Mouse (Mus musculus): ENCODE data around the gene Fam241a. TPM values are rescaled to one million over a fixed set of nuclear protein-coding genes. Genes with fewer than 3 reads are reported as not detected.

The Fam241a gene
- polyA plus RNA-seq, 1 experiment = 7.5 TPM

- no peak for DNase-seq (ENCODE audit: low read depth)
Observed at GRCm38 (mm10) chr3:127875509-127875908, 20.6 kb downstream of the Fam241a start.

- no peak for DNase-seq (ENCODE audit: low read depth)
Observed at GRCm38 (mm10) chr3:127875059-127875458, 21.1 kb downstream of the Fam241a start.

- DNase-seq (ENCODE audit: low read depth) = no peak
Observed at GRCm38 (mm10) chr3:127874254-127874883, 21.8 kb downstream of the Fam241a start.

- no peak for DNase-seq (ENCODE audit: low read depth)
Observed at GRCm38 (mm10) chr3:127871575-127871974, 24.5 kb downstream of the Fam241a start.

- no peak for DNase-seq (ENCODE audit: low read depth)
Observed at GRCm38 (mm10) chr3:127868880-127869279, 27.2 kb downstream of the Fam241a start.

GRCm38 (mm10) chr3:127868046-127868758 is 27.9 kb downstream of the Fam241a start:
- no peak for DNase-seq (ENCODE audit: low read depth)

- no peak for DNase-seq (ENCODE audit: low read depth)
Observed at GRCm38 (mm10) chr3:127864242-127864641, 31.9 kb downstream of the Fam241a start.

GRCm38 (mm10) chr3:127863571-127863970 is 32.6 kb downstream of the Fam241a start:
- no peak for DNase-seq (ENCODE audit: low read depth)

- DNase-seq (ENCODE audit: low read depth) = no peak
Observed at GRCm38 (mm10) chr3:127862479-127862878, 33.6 kb downstream of the Fam241a start.

- DNase-seq (ENCODE audit: low read depth) = no peak
Observed at GRCm38 (mm10) chr3:127861340-127861739, 34.8 kb downstream of the Fam241a start.

GRCm38 (mm10) chr3:127853431-127854206 is 42.5 kb downstream of the Fam241a start:
- no peak for DNase-seq (ENCODE audit: low read depth)

GRCm38 (mm10) chr3:127852722-127853121 is 43.4 kb downstream of the Fam241a start:
- no peak for DNase-seq (ENCODE audit: low read depth)

- no peak for DNase-seq (ENCODE audit: low read depth)
Observed at GRCm38 (mm10) chr3:127850776-127851646, 45.1 kb downstream of the Fam241a start.

GRCm38 (mm10) chr3:127849922-127850321 is 46.2 kb downstream of the Fam241a start:
- DNase-seq (ENCODE audit: low read depth) = no peak

- DNase-seq (ENCODE audit: low read depth) = no peak
Observed at GRCm38 (mm10) chr3:127848088-127848808, 47.9 kb downstream of the Fam241a start.

GRCm38 (mm10) chr3:127843941-127844327 is 52.2 kb downstream of the Fam241a start:
- DNase-seq (ENCODE audit: low read depth) = no peak

GRCm38 (mm10) chr3:127843324-127843940 is 52.7 kb downstream of the Fam241a start:
- no peak for DNase-seq (ENCODE audit: low read depth)

- DNase-seq (ENCODE audit: low read depth) = no peak
Observed at GRCm38 (mm10) chr3:127841926-127842325, 54.2 kb downstream of the Fam241a start.

GRCm38 (mm10) chr3:127837972-127838644 is 58.0 kb downstream of the Fam241a start:
- no peak for DNase-seq (ENCODE audit: low read depth)
